Mouse (Mus musculus) limb, embryonic 14.5 days (tissue): ENCODE measurements around the gene Gpkow. TPM values are rescaled to one million over a fixed set of nuclear protein-coding genes. Genes with fewer than 3 reads are reported as not detected.

Experiments
- ATAC-seq: fragments of 200-750 bp; cut with Nextera tagmentation; 2 replicates; pipeline ENCODE4 v1.8.0; 2017; ENCODE audit warnings: low read depth, moderate number of reproducible peaks, moderate TSS enrichment; ENCODE audit not compliant: low FRiP score
- DNase-seq: peaks from one replicate; pipeline ENCODE4 v3.0.0-alpha.2; 2015; ENCODE audit warnings: low spot score
- H3K27ac ChIP-seq: fragments of 300-500 bp; sonication (generic); replicated peaks from 2 replicates; pipeline ENCODE4 v1.5.1; 2014; ENCODE audit warnings: low read depth, mild to moderate bottlenecking, low read length, moderate library complexity, mixed read lengths
- H3K27me3 ChIP-seq: fragments of 300-500 bp; sonication (generic); 2 replicates; pipeline ENCODE4 v1.6.1; 2014; ENCODE audit warnings: low read length, mixed read lengths; ENCODE audit not compliant: control insufficient read depth, insufficient read depth
- H3K36me3 ChIP-seq: fragments of 300-500 bp; sonication (generic); 2 replicates; pipeline ENCODE4 v1.6.1; 2014; ENCODE audit warnings: mild to moderate bottlenecking, low read length, moderate library complexity, mixed read lengths; ENCODE audit not compliant: control insufficient read depth, insufficient read depth
- H3K4me1 ChIP-seq: fragments of 300-500 bp; sonication (generic); 2 replicates; pipeline ENCODE4 v1.6.1; 2014; ENCODE audit warnings: antibody characterized with exemption, low read length, mixed read lengths; ENCODE audit not compliant: control insufficient read depth, insufficient read depth
- H3K4me2 ChIP-seq: fragments of 300-500 bp; sonication (generic); replicated peaks from 2 replicates; pipeline ENCODE4 v1.6.1; 2014; ENCODE audit warnings: low read depth, mild to moderate bottlenecking, low read length, moderate library complexity; ENCODE audit not compliant: severe bottlenecking
- H3K4me3 ChIP-seq: fragments of 300-500 bp; sonication (generic); replicated peaks from 2 replicates; pipeline ENCODE4 v1.5.1; 2014; ENCODE audit warnings: low read length
- H3K9ac ChIP-seq: fragments of 300-500 bp; sonication (generic); 2 replicates; pipeline ENCODE4 v1.6.1; 2014; ENCODE audit warnings: mild to moderate bottlenecking, low read depth, low read length, moderate library complexity; ENCODE audit not compliant: severe bottlenecking
- H3K9me3 ChIP-seq: fragments of 300-500 bp; sonication (generic); 2 replicates; pipeline ENCODE4 v1.6.1; 2016; ENCODE audit warnings: low read length; ENCODE audit not compliant: control insufficient read depth
- POLR2A ChIP-seq: fragments of 200-500 bp; IDR thresholded peaks from 2 replicates; pipeline ENCODE4 v1.8.0; 2012; ENCODE audit warnings: inconsistent platforms, mild to moderate bottlenecking, moderate library complexity, borderline replicate concordance; ENCODE audit not compliant: insufficient read depth, insufficient read length; ENCODE audit errors: extremely low read depth
- WGBS: fragments of 180-500 bp; shearing (Covaris S2); extraction: QIAGEN DNeasy Blood & Tissue Kit; methylation state at CpG from one replicate; pipeline ENCODE4 v1.1.7; 2014; 5-methylcytosine and 5-hydroxymethylcytosine counted together
- polyA plus RNA-seq, 2 experiments: library from polyadenylated mRNA; depleted of rRNA in 1 of 2; stranded (reverse) in 1 of 2; unstranded in 1 of 2; fragments of >200 nt; fragmentation: Nextera tagmentation in 1 of 2; extraction: Ambion mirVana in 1 of 2; gene quantifications; 2 replicates each; pipeline versions ENCODE4 v1.2.1 to v1.2.3; 2012 to 2014

Gene Gpkow
- polyA plus RNA-seq, 2 experiments = 28.9 to 37.8 TPM

DNA sequence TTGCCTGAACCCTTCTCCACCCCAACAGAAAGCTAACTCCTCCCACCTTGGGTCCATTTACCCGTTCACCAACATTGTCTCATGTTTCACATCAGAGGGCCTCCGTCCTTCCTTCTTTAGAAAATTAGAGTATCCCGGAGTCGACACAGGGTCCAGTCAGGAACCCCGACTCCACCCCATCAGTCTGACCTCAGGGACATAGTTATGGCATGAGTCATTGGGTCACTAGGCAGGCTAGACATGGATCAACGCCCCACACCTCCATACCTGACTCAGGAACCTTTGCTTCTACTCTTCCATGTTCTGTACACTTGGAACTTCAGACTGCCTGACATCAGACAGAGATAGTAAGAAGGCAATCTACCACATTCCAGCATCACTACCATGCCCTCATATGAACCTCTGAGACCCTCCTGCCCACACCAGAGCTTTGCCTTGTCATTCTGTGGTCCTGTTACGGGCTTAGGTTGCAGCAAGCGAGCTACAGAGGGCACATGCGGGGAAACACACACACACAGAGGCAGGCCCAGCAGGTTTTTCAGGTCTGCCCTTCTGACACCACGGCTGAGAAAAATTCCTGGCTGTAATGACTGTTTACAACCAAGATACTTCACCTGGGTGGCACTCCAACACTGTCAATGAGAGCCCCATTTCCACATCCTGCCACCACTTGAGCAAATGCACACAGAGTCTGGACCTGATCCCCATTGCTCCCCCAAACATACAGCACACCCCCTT, 43.3 kb downstream of the Gpkow start:
- H3K27ac ChIP-seq = no peak overlapping the region
- H3K36me3 ChIP-seq = peaks cover 8% of the 10 kb centered on the region; the same call in 1 of the 2 replicates
- no peak for ATAC-seq
- H3K4me1 ChIP-seq = no peaks in the 10 kb centered on the region
- 48% methylated on average over 10 of the region's 10 CpGs for WGBS
- no peak for DNase-seq
- H3K27me3 ChIP-seq = no peaks in the 10 kb centered on the region
- no peak overlapping the region for H3K4me3 ChIP-seq
- H3K4me2 ChIP-seq = no peak overlapping the region
- no peaks in the 10 kb centered on the region for H3K9me3 ChIP-seq
- no peak for TF ChIP-seq POLR2A
- H3K9ac ChIP-seq = no peak overlapping the region

DNA sequence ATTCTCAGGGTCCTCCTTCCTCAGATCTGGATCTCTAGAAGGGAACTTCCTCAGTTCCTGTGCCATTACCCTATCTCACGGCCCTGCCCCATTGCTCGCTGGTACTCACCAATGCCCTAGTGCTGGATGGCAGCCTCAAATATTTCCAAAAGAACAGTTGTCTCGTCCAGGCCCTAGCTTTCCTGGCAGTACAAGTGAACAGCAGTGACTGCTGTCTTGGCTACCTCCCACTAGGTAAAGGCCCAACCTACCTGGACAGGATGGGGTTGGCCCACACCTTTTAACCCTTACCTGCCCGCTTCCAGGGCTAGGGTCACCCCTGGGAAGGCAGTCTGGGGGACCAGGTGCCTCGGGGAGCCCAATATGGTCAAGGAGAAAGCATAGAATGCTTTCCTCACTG, 44.2 kb downstream of the Gpkow start:
- no peak for ATAC-seq
- no peak for TF ChIP-seq POLR2A
- H3K4me1 ChIP-seq = no peaks in the 10 kb centered on the region
- 70% methylated on average over 5 of the region's 5 CpGs for WGBS
- H3K9me3 ChIP-seq = no peaks in the 10 kb centered on the region
- DNase-seq = no peak
- H3K27me3 ChIP-seq = no peaks in the 10 kb centered on the region
- H3K4me3 ChIP-seq = no peak overlapping the region
- H3K4me2 ChIP-seq = no peak overlapping the region
- no peaks in the 10 kb centered on the region for H3K36me3 ChIP-seq
- H3K27ac ChIP-seq = no peak overlapping the region
- no peak overlapping the region for H3K9ac ChIP-seq

GRCm38 (mm10) chrX:7743470-7743869, 46.5 kb downstream of the Gpkow start:
- DNase-seq = no peak
- Histone ChIP-seq H3K36me3 (no peaks in the 10 kb centered on the region), H3K9me3 (no peaks in the 10 kb centered on the region), H3K27ac (no peak overlapping the region), H3K4me2 (no peak overlapping the region), H3K27me3 (no peaks in the 10 kb centered on the region), H3K4me1 (no peaks in the 10 kb centered on the region), H3K4me3 (no peak overlapping the region), H3K9ac (no peak overlapping the region)
- TF ChIP-seq POLR2A = no peak
- ATAC-seq = no peak
- 56% methylated on average over 5 of the region's 5 CpGs for whole genome bisulfite sequencing

GRCm38 (mm10) chrX:7744940-7745339, 48.0 kb downstream of the Gpkow start:
- Histone ChIP-seq H3K27ac (no peak overlapping the region), H3K9ac (no peak overlapping the region), H3K27me3 (no peaks in the 10 kb centered on the region), H3K4me1 (no peaks in the 10 kb centered on the region), H3K36me3 (no peaks in the 10 kb centered on the region), H3K9me3 (no peaks in the 10 kb centered on the region), H3K4me3 (no peak overlapping the region), H3K4me2 (no peak overlapping the region)
- TF ChIP-seq POLR2A = no peak
- DNase-seq (no peak), ATAC-seq (no peak)
- 54% methylated on average over 1 of the region's 1 CpGs for WGBS

DNA sequence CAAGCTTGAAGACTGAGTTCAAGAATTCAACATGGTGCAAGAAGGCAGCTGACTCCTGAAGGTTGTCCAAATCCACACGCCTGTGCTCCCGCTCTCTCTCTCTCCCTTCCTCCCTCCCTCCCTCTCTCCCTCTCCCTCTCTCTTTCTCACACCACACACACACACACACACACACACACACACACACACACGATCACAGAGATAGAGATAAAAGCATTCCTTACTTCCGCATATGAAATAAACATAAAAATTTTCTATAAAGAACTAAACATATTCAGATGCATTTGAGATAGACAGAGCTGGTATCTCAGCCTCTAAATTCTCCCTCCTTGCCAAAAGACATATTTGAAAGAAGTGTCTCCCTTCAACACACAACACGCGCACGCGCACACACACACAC, 48.5 kb downstream of the Gpkow start:
- WGBS = 86% methylated on average over 8 of the region's 8 CpGs
- H3K27ac ChIP-seq = no peak overlapping the region
- ATAC-seq (no peak), DNase-seq (no peak)
- no peaks in the 10 kb centered on the region for H3K4me1 ChIP-seq
- no peak overlapping the region for H3K9ac ChIP-seq
- H3K27me3 ChIP-seq = no peaks in the 10 kb centered on the region
- no peaks in the 10 kb centered on the region for H3K36me3 ChIP-seq
- H3K4me2 ChIP-seq = no peak overlapping the region
- no peak overlapping the region for H3K4me3 ChIP-seq
- TF ChIP-seq POLR2A = no peak
- no peaks in the 10 kb centered on the region for H3K9me3 ChIP-seq
